Mouse (Mus musculus) spleen, adult 2 months (tissue): ENCODE measurements around the gene Ubtd1.

Experiments
- CTCF ChIP-seq: fragments of 200-500 bp; IDR thresholded peaks from 2 replicates; pipeline ENCODE4 v1.5.1; 2011; ENCODE audit warnings: mild to moderate bottlenecking, inconsistent platforms; ENCODE audit not compliant: insufficient read depth, insufficient read length, insufficient replicate concordance; ENCODE audit errors: extremely low read depth
- POLR2A ChIP-seq: fragments of 200-500 bp; IDR thresholded peaks from 2 replicates; pipeline ENCODE4 v1.6.1; 2011; ENCODE audit warnings: low read depth, low read length, inconsistent platforms

DNA sequence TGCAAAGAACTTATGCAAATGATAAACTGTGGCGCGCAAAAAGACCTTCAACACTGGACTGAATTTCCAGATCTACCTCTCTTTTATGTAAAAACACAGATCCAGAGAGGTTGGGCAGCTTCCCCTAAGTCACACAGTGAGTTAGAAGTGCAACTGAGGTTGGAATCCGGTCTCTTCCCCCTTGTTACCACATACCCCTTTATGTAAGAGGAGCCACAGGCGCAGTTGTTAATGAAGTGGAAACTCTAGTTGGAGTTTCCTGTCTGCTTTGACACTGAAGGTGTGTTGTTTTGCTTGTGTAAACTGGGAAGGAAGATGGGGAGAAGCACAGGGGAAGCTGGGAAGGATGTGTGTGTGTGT lies 1.2 kb downstream of the Ubtd1 start:
- TF ChIP-seq POLR2A: no peak
- TF ChIP-seq CTCF: no peak
